14 mouse cellular contexts compared by ENCODE assay signal in the genomic region with DNA sequence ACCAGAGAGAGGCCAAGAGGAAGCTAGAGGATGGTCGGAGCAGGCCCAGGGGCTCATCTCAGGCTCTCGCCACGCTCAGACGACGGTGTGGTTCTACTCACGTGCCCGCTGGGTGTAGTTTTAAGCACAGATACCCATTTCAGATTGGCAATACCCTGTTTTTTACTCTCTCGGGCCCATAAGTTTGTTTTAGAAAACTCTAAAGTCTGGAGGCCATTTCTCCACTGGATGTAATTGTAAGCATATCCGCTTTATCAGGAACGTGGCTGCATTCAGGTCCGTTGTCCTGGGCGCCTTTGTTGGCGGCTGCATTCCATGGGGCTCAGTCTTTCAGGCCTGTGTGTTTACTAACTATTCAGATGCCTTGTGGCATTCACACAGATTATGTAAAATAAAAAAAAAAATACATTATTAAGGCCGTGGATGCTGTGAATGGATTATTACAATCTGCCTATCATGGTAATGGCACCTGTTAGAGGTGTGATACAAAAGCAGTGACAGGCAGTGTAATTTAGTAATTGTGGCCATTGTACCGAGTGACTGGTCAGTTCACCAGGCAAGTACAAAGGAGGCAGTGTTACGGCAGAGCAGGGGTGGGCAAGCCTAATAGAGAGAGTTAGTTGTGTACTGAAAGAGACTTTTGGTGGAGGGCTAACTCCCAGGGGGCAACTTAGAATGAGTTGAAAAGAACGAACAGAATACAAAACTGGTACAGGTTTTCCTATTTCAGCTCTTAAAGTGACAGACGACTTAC.
A peak's percentile ranks its signal among the peaks of the same experiment; 100 is the strongest.
DNase-seq lines count a peak whose midpoint lies in the region; ATAC-seq lines count a peak whose summit lies in the region.
"Had no signal": no experiment of that assay in that cellular context is flagged by ENCODE, and none has a peak within 500 bp of the region (broad histone marks: within the 10 kb centered on the region; RNA-seq: fewer than 3 reads in every experiment).

No protein-coding gene starts in this region.

- H3K9ac ChIP-seq in forebrain, embryonic 13.5 days: no peak overlapping the region
- H3K9ac ChIP-seq in hindbrain, embryonic 15.5 days: no peak overlapping the region
- no peak overlapping the region for H3K9ac ChIP-seq in midbrain, embryonic 16.5 days (ENCODE audit: low read depth, low read length)
- H3K9ac ChIP-seq: limb, embryonic 15.5 days had no signal

- DNase-seq in embryo, embryonic 11 days: peak; percentile 48
- DNase-seq in urinary bladder, postnatal 25 days (ENCODE audit: low spot score): no peak
- no peak for DNase-seq in lung, postnatal 36 days
- DNase-seq in heart, adult 9 months (ENCODE audit: low spot score in 2 of 2): no peak
- DNase-seq: adrenal gland, adult 2 months; kidney, postnatal 14 days; lung, adult 2 months had no signal

- ATAC-seq in forebrain, embryonic 13.5 days: peak; percentile 68; the same call in 1 of the 2 replicates
- peak; percentile 61; the same call in 1 of the 2 replicates for ATAC-seq in hindbrain, embryonic 15.5 days (ENCODE audit: low FRiP score, low read depth)
- ATAC-seq in midbrain, embryonic 16.5 days: peak; percentile 64; the same call in 1 of the 2 replicates
- ATAC-seq: intestine, embryonic 16.5 days had no signal

- H3K27ac ChIP-seq in forebrain, embryonic 13.5 days: peak overlapping the region; percentile 6; the same call in 1 of the 2 replicates
- no peak overlapping the region; the same call in 1 of the 2 replicates for H3K27ac ChIP-seq in hindbrain, embryonic 15.5 days (replicated peaks)
- H3K27ac ChIP-seq in midbrain, embryonic 16.5 days (ENCODE audit: low read length): 0 out of 2 replicates have a peak overlapping the region, but pooled peaks have one; percentile 5
- H3K27ac ChIP-seq: limb, embryonic 15.5 days had no signal

- no peaks in the 10 kb centered on the region for H3K36me3 ChIP-seq in forebrain, embryonic 13.5 days (ENCODE audit: poor library complexity, severe bottlenecking)
- no peaks in the 10 kb centered on the region for H3K36me3 ChIP-seq in hindbrain, embryonic 15.5 days
- no peaks in the 10 kb centered on the region for H3K36me3 ChIP-seq in midbrain, embryonic 16.5 days (ENCODE audit: control insufficient read depth, insufficient read depth, low read length)
- H3K36me3 ChIP-seq: limb, embryonic 15.5 days had no signal

- WGBS in forebrain, embryonic 13.5 days: 23% methylated on average over 18 of the region's 18 CpGs
- WGBS in hindbrain, embryonic 15.5 days: 38% methylated on average over 18 of the region's 18 CpGs
- WGBS in midbrain, embryonic 16.5 days: 34% methylated on average over 18 of the region's 18 CpGs

- H3K4me1 ChIP-seq in forebrain, embryonic 13.5 days: peaks cover 31% of the 10 kb centered on the region
- H3K4me1 ChIP-seq in hindbrain, embryonic 15.5 days (replicated peaks): peaks cover 15% of the 10 kb centered on the region
- H3K4me1 ChIP-seq in midbrain, embryonic 16.5 days (ENCODE audit: control insufficient read depth, insufficient read depth, low read length): 0 out of 2 replicates have a peak, but pooled peaks cover 3% of the 10 kb centered on the region

- no peak overlapping the region for H3K4me3 ChIP-seq in forebrain, embryonic 13.5 days
- no peak overlapping the region for H3K4me3 ChIP-seq in hindbrain, embryonic 15.5 days
- no peak overlapping the region for H3K4me3 ChIP-seq in midbrain, embryonic 16.5 days (ENCODE audit: low read depth, low read length)
- H3K4me3 ChIP-seq: limb, embryonic 15.5 days had no signal

- peak overlapping the region; percentile 24 for H3K4me2 ChIP-seq in forebrain, embryonic 13.5 days
- no peak overlapping the region for H3K4me2 ChIP-seq in hindbrain, embryonic 15.5 days
- H3K4me2 ChIP-seq in midbrain, embryonic 16.5 days (ENCODE audit: low read length): no peak overlapping the region
- H3K4me2 ChIP-seq: limb, embryonic 15.5 days had no signal

- no peaks in the 10 kb centered on the region for H3K9me3 ChIP-seq in forebrain, embryonic 13.5 days (replicated peaks)
- no peaks in the 10 kb centered on the region for H3K9me3 ChIP-seq in hindbrain, embryonic 15.5 days
- no peaks in the 10 kb centered on the region for H3K9me3 ChIP-seq in midbrain, embryonic 16.5 days (replicated peaks; ENCODE audit: control insufficient read depth, low read length, poor library complexity, severe bottlenecking)
- H3K9me3 ChIP-seq: limb, embryonic 15.5 days; megakaryocyte, embryonic 14.5 days had no signal

- H3K27me3 ChIP-seq in forebrain, embryonic 13.5 days: no peaks in the 10 kb centered on the region
- H3K27me3 ChIP-seq in hindbrain, embryonic 15.5 days: no peaks in the 10 kb centered on the region
- H3K27me3 ChIP-seq in midbrain, embryonic 16.5 days (ENCODE audit: control insufficient read depth, insufficient read depth, low read depth, low read length): no peaks in the 10 kb centered on the region
- H3K27me3 ChIP-seq: CH12.LX; limb, embryonic 15.5 days; megakaryocyte, embryonic 14.5 days had no signal
